Mouse (Mus musculus) liver, embryonic 11.5 days (tissue): ENCODE data around the gene Lamtor3. TPM values are rescaled to one million over a fixed set of nuclear protein-coding genes. Genes with fewer than 3 reads are reported as not detected.
A peak's percentile ranks its signal among the peaks of the same experiment; 100 is the strongest.
"Not testable (repeated sequence)": the region's sequence is repeated elsewhere in the genome, so short reads cannot be mapped to it uniquely, and the experiment has no call there.

Experiments
- ATAC-seq: fragments of 200-750 bp; cut with Nextera tagmentation; replicated peaks from 2 replicates; pipeline ENCODE4 v1.8.0; 2017; ENCODE audit warnings: moderate number of reproducible peaks, mild to moderate bottlenecking, moderate TSS enrichment, moderate library complexity; ENCODE audit not compliant: low FRiP score
- DNase-seq: peaks from one replicate; pipeline ENCODE4 v3.0.0-alpha.2; 2017; ENCODE audit warnings: low spot score
- H3K27ac ChIP-seq: fragments of 300-500 bp; sonication (generic); 2 replicates; pipeline ENCODE4 v1.5.1; 2014; ENCODE audit warnings: mild to moderate bottlenecking, low read depth, low read length, control low read depth
- H3K27me3 ChIP-seq: fragments of 300-500 bp; sonication (generic); replicated peaks from 2 replicates; pipeline ENCODE4 v1.6.1; 2014; ENCODE audit warnings: low read length, mixed read lengths; ENCODE audit not compliant: control insufficient read depth, insufficient read depth
- H3K36me3 ChIP-seq: fragments of 300-500 bp; sonication (generic); 2 replicates; pipeline ENCODE4 v1.6.1; 2014; ENCODE audit warnings: mild to moderate bottlenecking, low read length, moderate library complexity, mixed read lengths; ENCODE audit not compliant: control insufficient read depth, insufficient read depth
- H3K4me1 ChIP-seq: fragments of 300-500 bp; sonication (generic); replicated peaks from 2 replicates; pipeline ENCODE4 v1.6.1; 2014; ENCODE audit warnings: low read length, mixed read lengths; ENCODE audit not compliant: control insufficient read depth, insufficient read depth
- H3K4me2 ChIP-seq: fragments of 300-500 bp; sonication (generic); 2 replicates; pipeline ENCODE4 v1.6.1; 2014; ENCODE audit warnings: mild to moderate bottlenecking, control low read depth, moderate library complexity
- H3K4me3 ChIP-seq: fragments of 300-500 bp; sonication (generic); 2 replicates; pipeline ENCODE4 v1.5.1; 2014; ENCODE audit warnings: low read depth, low read length, control low read depth
- H3K9ac ChIP-seq: fragments of 300-500 bp; sonication (generic); 2 replicates; pipeline ENCODE4 v1.6.1; 2014; ENCODE audit warnings: low read depth, low read length, control low read depth
- H3K9me3 ChIP-seq: fragments of 300-500 bp; sonication (generic); 2 replicates; pipeline ENCODE4 v1.6.1; 2016; ENCODE audit warnings: low read length, inconsistent platforms, mixed read lengths; ENCODE audit not compliant: control insufficient read depth
- WGBS: fragments of 180-500 bp; shearing (Covaris S2); extraction: QIAGEN DNeasy Blood & Tissue Kit; methylation state at CpG from one replicate; pipeline ENCODE4 v1.1.7; 2014; 5-methylcytosine and 5-hydroxymethylcytosine counted together
- polyA plus RNA-seq: library from polyadenylated mRNA; unstranded; fragments of >200 nt; fragmentation: Nextera tagmentation; extraction: Ambion mirVana; gene quantifications from 2 replicates; pipeline ENCODE4 v1.2.1, GENCODE M21; 2014

The Lamtor3 gene
- polyA plus RNA-seq, 1 experiment from 2014 or later = 105 TPM

DNA sequence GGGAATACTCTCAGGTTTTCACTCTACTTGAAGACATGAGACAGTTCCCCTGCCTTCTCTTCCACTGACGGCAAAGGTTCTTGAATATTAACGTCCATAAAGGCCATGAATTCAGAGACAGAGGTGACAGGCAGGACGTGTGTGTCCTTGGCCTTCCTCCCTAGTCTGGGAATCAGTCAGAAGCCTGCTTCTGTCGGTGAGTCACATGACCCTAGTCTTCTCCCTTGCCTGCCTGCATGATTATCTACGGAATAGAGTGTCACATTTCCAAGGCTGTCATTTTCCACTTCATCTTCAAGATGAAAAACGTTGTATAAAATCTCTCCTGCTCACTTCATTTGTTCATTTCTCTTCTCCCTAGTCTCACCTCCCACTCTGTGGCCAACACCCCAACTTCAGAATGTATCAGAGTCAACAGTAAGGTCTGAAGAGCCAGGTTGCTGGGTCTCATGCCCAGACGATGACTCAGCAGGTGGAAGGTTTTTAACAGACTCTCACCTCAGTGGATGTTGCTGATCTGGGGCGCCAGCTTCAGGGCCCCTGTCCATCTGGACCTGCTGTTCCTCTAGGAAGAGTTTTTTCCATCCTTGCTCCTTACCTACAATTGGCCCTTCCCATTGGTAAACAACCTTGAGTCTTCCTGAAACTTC, 43.6 kb downstream of the Lamtor3 start:
- H3K27me3 ChIP-seq = no peaks in the 10 kb centered on the region
- whole genome bisulfite sequencing = 58% methylated on average over 8 of the region's 8 CpGs
- no peak overlapping the region for H3K4me3 ChIP-seq
- H3K4me1 ChIP-seq = peaks cover 21% of the 10 kb centered on the region
- H3K9me3 ChIP-seq = no peaks in the 10 kb centered on the region
- no peak overlapping the region for H3K27ac ChIP-seq
- no peak overlapping the region for H3K9ac ChIP-seq
- H3K4me2 ChIP-seq = no peak overlapping the region
- peaks cover 8% of the 10 kb centered on the region for H3K36me3 ChIP-seq
- DNase-seq = no peak
- ATAC-seq = no peak

GRCm38 (mm10) chr3:137963508-137963907, 45.2 kb downstream of the Lamtor3 start:
- H3K27ac ChIP-seq = no peak overlapping the region
- ATAC-seq = no peak
- no peak overlapping the region for H3K4me2 ChIP-seq
- H3K9ac ChIP-seq = no peak overlapping the region
- no peaks in the 10 kb centered on the region for H3K9me3 ChIP-seq
- peaks cover 17% of the 10 kb centered on the region for H3K4me1 ChIP-seq
- WGBS = 64% methylated on average over 8 of the region's 8 CpGs
- no peaks in the 10 kb centered on the region for H3K27me3 ChIP-seq
- no peak overlapping the region for H3K4me3 ChIP-seq
- H3K36me3 ChIP-seq = peaks cover 8% of the 10 kb centered on the region
- DNase-seq = no peak

DNA sequence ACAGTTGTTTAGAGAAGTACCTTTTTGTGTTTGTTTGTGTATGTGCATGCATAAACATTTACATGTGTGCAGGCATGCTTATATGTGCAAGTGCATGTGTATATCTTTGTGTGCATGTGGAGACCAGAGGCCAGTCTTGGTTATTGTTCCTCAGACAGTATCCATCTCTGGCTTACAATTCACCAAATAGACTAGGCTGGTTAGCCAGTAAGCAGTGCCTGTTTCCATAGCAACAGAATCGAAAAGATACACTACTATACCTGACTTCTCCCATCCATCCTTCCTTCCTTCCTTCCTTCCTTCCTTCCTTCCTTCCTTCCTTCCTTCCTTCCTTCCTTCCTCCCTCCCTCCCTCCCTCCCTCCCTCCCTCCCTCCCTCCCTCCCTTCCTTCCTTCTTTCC, 45.7 kb downstream of the Lamtor3 start:
- not testable (repeated sequence) for DNase-seq, H3K9me3 ChIP-seq, H3K9ac ChIP-seq, H3K27me3 ChIP-seq, ATAC-seq, H3K4me3 ChIP-seq, H3K27ac ChIP-seq, H3K4me2 ChIP-seq, H3K36me3 ChIP-seq
- H3K4me1 ChIP-seq = peaks cover 17% of the 10 kb centered on the region
- 61% methylated on average over 1 of the region's 1 CpGs for WGBS

GRCm38 (mm10) chr3:137968105-137968819, 50.0 kb downstream of the Lamtor3 start:
- Histone ChIP-seq H3K9me3 (no peaks in the 10 kb centered on the region), H3K4me3 (peak overlapping the region; percentile 16), H3K36me3 (peaks cover 6% of the 10 kb centered on the region), H3K4me2 (peak overlapping the region; percentile 65), H3K4me1 (peaks cover 46% of the 10 kb centered on the region), H3K27me3 (no peaks in the 10 kb centered on the region), H3K27ac (peak overlapping the region; percentile 89), H3K9ac (peak overlapping the region; percentile 60)
- ATAC-seq (peak; percentile 42), DNase-seq (no peak)
- WGBS = 43% methylated on average over 14 of the region's 14 CpGs

- 29% methylated on average over 9 of the region's 9 CpGs for WGBS
- peak overlapping the region; percentile 60 for H3K9ac ChIP-seq
- no peaks in the 10 kb centered on the region for H3K27me3 ChIP-seq
- ATAC-seq = peak; percentile 67
- peak overlapping the region; percentile 16 for H3K4me3 ChIP-seq
- H3K36me3 ChIP-seq = peaks cover 3% of the 10 kb centered on the region; the same call in 1 of the 2 replicates
- no peaks in the 10 kb centered on the region for H3K9me3 ChIP-seq
- DNase-seq = no peak
- H3K27ac ChIP-seq = peak overlapping the region; percentile 89
- peaks cover 50% of the 10 kb centered on the region for H3K4me1 ChIP-seq
- H3K4me2 ChIP-seq = peak overlapping the region; percentile 65
Observed at GRCm38 (mm10) chr3:137968820-137969486, 50.6 kb downstream of the Lamtor3 start.

- H3K4me2 ChIP-seq = peak overlapping the region; percentile 57
- H3K4me1 ChIP-seq = peaks cover 56% of the 10 kb centered on the region
- no peaks in the 10 kb centered on the region for H3K27me3 ChIP-seq
- H3K9ac ChIP-seq = peak overlapping the region; percentile 26; the same call in 1 of the 2 replicates
- peaks cover 3% of the 10 kb centered on the region; the same call in 1 of the 2 replicates for H3K36me3 ChIP-seq
- DNase-seq (no peak), ATAC-seq (no peak)
- peak overlapping the region; percentile 23 for H3K4me3 ChIP-seq
- WGBS = 36% methylated on average over 12 of the region's 12 CpGs
- no peaks in the 10 kb centered on the region for H3K9me3 ChIP-seq
- H3K27ac ChIP-seq = peak overlapping the region; percentile 76
Observed at GRCm38 (mm10) chr3:137969951-137970350, 51.6 kb downstream of the Lamtor3 start.

GRCm38 (mm10) chr3:137972224-137972623, 53.9 kb downstream of the Lamtor3 start:
- no peaks in the 10 kb centered on the region for H3K27me3 ChIP-seq
- no peaks in the 10 kb centered on the region for H3K9me3 ChIP-seq
- no peak overlapping the region for H3K4me3 ChIP-seq
- H3K9ac ChIP-seq = peak overlapping the region; percentile 39
- DNase-seq = no peak
- peak overlapping the region; percentile 59 for H3K4me2 ChIP-seq
- peak overlapping the region; percentile 94 for H3K27ac ChIP-seq
- WGBS = 43% methylated on average over 5 of the region's 5 CpGs
- peaks cover 73% of the 10 kb centered on the region for H3K4me1 ChIP-seq
- peak; percentile 90 for ATAC-seq
- H3K36me3 ChIP-seq = no peaks in the 10 kb centered on the region; the same call in 1 of the 2 replicates

DNA sequence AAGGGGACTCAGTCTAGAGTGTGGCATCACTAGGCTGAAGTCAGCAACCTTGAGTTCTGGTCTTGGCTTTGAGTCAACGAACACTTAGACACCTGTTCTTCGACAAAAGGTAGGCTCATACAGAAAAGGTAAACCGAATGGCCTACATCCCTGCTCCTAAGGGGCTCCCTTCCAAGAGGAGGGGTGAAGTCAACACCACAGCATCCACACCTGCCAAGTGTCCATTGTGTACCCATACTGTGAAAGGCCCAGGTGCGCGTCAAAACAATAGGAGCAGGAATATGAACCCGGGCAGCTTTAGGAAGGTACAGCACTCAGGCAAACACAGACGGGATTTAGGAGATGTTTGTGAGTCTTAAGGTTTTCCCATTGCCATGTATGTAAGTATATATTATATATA, 54.7 kb downstream of the Lamtor3 start:
- peak overlapping the region; percentile 59 for H3K4me2 ChIP-seq
- H3K4me3 ChIP-seq = no peak overlapping the region
- peak overlapping the region; percentile 39 for H3K9ac ChIP-seq

More for the DNA sequence above, 54.7 kb downstream of the Lamtor3 start:
- H3K27ac ChIP-seq = peak overlapping the region; percentile 94
- peaks cover 73% of the 10 kb centered on the region for H3K4me1 ChIP-seq
- H3K9me3 ChIP-seq = no peaks in the 10 kb centered on the region
- no peak for ATAC-seq
- no peaks in the 10 kb centered on the region for H3K27me3 ChIP-seq
- no peaks in the 10 kb centered on the region; the same call in 1 of the 2 replicates for H3K36me3 ChIP-seq
- no peak for DNase-seq
- WGBS = 91% methylated on average over 7 of the region's 7 CpGs
